Mouse (Mus musculus) midbrain, embryonic 11.5 days (tissue): ENCODE results near the gene Cd320. TPM values are rescaled to one million over a fixed set of nuclear protein-coding genes. Genes with fewer than 3 reads are reported as not detected.
"Not testable (repeated sequence)": the region's sequence is repeated elsewhere in the genome, so short reads cannot be mapped to it uniquely, and the experiment has no call there.

Experiments
- ATAC-seq: fragments of 200-750 bp; cut with Nextera tagmentation; 2 replicates; pipeline ENCODE4 v1.8.0; 2017; ENCODE audit warnings: moderate TSS enrichment, moderate library complexity; ENCODE audit not compliant: low FRiP score
- DNase-seq: peaks from one replicate; pipeline ENCODE4 v3.0.0; 2015; ENCODE audit warnings: low spot score; ENCODE audit errors: missing footprints
- H3K27ac ChIP-seq: fragments of 300-500 bp; sonication (generic); 2 replicates; pipeline ENCODE4 v1.5.1; 2014; ENCODE audit warnings: low read depth, low read length
- H3K27me3 ChIP-seq: fragments of 300-500 bp; sonication (generic); 2 replicates; pipeline ENCODE4 v1.6.1; 2014; ENCODE audit warnings: mild to moderate bottlenecking, low read length, moderate library complexity, mixed read lengths; ENCODE audit not compliant: control insufficient read depth, insufficient read depth
- H3K36me3 ChIP-seq: fragments of 300-500 bp; sonication (generic); 2 replicates; pipeline ENCODE4 v1.6.1; 2014; ENCODE audit warnings: mild to moderate bottlenecking, low read length, moderate library complexity, mixed read lengths; ENCODE audit not compliant: control insufficient read depth, insufficient read depth
- H3K4me1 ChIP-seq: fragments of 300-500 bp; sonication (generic); 2 replicates; pipeline ENCODE4 v1.6.1; 2014; ENCODE audit warnings: low read length; ENCODE audit not compliant: control insufficient read depth, insufficient read depth
- H3K4me2 ChIP-seq: fragments of 300-500 bp; sonication (generic); 2 replicates; pipeline ENCODE4 v1.6.1; 2014; ENCODE audit warnings: mild to moderate bottlenecking, moderate library complexity
- H3K4me3 ChIP-seq: fragments of 300-500 bp; sonication (generic); 2 replicates; pipeline ENCODE4 v1.5.1; 2014; ENCODE audit warnings: low read depth, low read length
- H3K9ac ChIP-seq: fragments of 300-500 bp; sonication (generic); 2 replicates; pipeline ENCODE4 v1.6.1; 2014; ENCODE audit warnings: low read length
- H3K9me3 ChIP-seq: fragments of 300-500 bp; sonication (generic); 2 replicates; pipeline ENCODE4 v1.6.1; 2016; ENCODE audit warnings: low read length; ENCODE audit not compliant: control insufficient read depth
- WGBS: fragments of 180-500 bp; shearing (Covaris S2); extraction: QIAGEN DNeasy Blood & Tissue Kit; methylation state at CpG from one replicate; pipeline ENCODE4 v1.1.7; 2014; 5-methylcytosine and 5-hydroxymethylcytosine counted together
- polyA plus RNA-seq: library from polyadenylated mRNA; unstranded; fragments of >200 nt; fragmentation: Nextera tagmentation; extraction: Ambion mirVana; gene quantifications from 2 replicates; pipeline ENCODE4 v1.2.1, GENCODE M21; 2014

Cd320 gene
- polyA plus RNA-seq, 1 experiment from 2014 or later = 70.5 TPM

- not testable (repeated sequence) for DNase-seq, H3K4me3 ChIP-seq, H3K9me3 ChIP-seq, H3K36me3 ChIP-seq, H3K27me3 ChIP-seq, H3K4me2 ChIP-seq, H3K4me1 ChIP-seq, ATAC-seq, H3K27ac ChIP-seq
- 0 out of 2 replicates have a peak overlapping the region, but pooled peaks have one; percentile 2 for H3K9ac ChIP-seq
Measured at GRCm38 (mm10) chr17:33888230-33888629, 45.3 kb downstream of the Cd320 start.

GRCm38 (mm10) chr17:33889941-33890532 is 47.1 kb downstream of the Cd320 start:
- H3K27ac ChIP-seq = peak overlapping the region; percentile 30; the same call in 1 of the 2 replicates
- not testable (repeated sequence) for H3K27me3 ChIP-seq, H3K36me3 ChIP-seq, H3K4me1 ChIP-seq, H3K9me3 ChIP-seq, ATAC-seq
- WGBS = under 1% methylated on average over 40 of the region's 44 CpGs
- H3K4me2 ChIP-seq = peak overlapping the region; percentile 58
- H3K4me3 ChIP-seq = peak overlapping the region; percentile 67
- DNase-seq = peak; percentile 90
- H3K9ac ChIP-seq = peak overlapping the region; percentile 71

GRCm38 (mm10) chr17:33890533-33891059 is 47.7 kb downstream of the Cd320 start, which contains the start of gene Kifc1:
Gene Kifc1 (minus strand): TSS chr17:33890661.
- Histone ChIP-seq H3K9me3 (no peaks in the 10 kb centered on the region), H3K4me2 (peak within 1 kb of the TSS; percentile 58), H3K9ac (peak within 1 kb of the TSS; percentile 71), H3K4me3 (peak within 1 kb of the TSS; percentile 67), H3K36me3 (no peaks in the 10 kb centered on the region; the same call in 1 of the 2 replicates), H3K27ac (peak within 1 kb of the TSS; percentile 30; the same call in 1 of the 2 replicates), H3K27me3 (no peaks in the 10 kb centered on the region), H3K4me1 (peaks cover 9% of the 10 kb centered on the region)
- ATAC-seq (peak; percentile 98), DNase-seq (peak; percentile 100)
- WGBS = 1% methylated on average over 48 of the region's 49 CpGs

- DNase-seq (no peak), ATAC-seq (no peak)
- Histone ChIP-seq H3K27ac (no peak overlapping the region), H3K36me3 (no peaks in the 10 kb centered on the region), H3K4me2 (no peak overlapping the region), H3K9ac (no peak overlapping the region), H3K27me3 (no peaks in the 10 kb centered on the region), H3K9me3 (no peaks in the 10 kb centered on the region), H3K4me3 (no peak overlapping the region), H3K4me1 (peaks cover 9% of the 10 kb centered on the region)
- 64% methylated on average over 2 of the region's 2 CpGs for WGBS
Measured at GRCm38 (mm10) chr17:33891357-33891756, 48.5 kb downstream of the Cd320 start.

GRCm38 (mm10) chr17:33891892-33892291 is 49.0 kb downstream of the Cd320 start:
- 71% methylated on average over 6 of the region's 6 CpGs for WGBS
- not testable (repeated sequence) for H3K4me2 ChIP-seq

GRCm38 (mm10) chr17:33892429-33892828 is 49.5 kb downstream of the Cd320 start:
- H3K4me3 ChIP-seq = no peak overlapping the region
- H3K9ac ChIP-seq = no peak overlapping the region
- no peaks in the 10 kb centered on the region for H3K9me3 ChIP-seq
- ATAC-seq (no peak), DNase-seq (no peak)
- H3K36me3 ChIP-seq = no peaks in the 10 kb centered on the region
- no peak overlapping the region for H3K4me2 ChIP-seq
- H3K27me3 ChIP-seq = no peaks in the 10 kb centered on the region
- H3K4me1 ChIP-seq = peaks cover 9% of the 10 kb centered on the region
- H3K27ac ChIP-seq = no peak overlapping the region
- 12% methylated on average over 7 of the region's 7 CpGs for WGBS

More at GRCm38 (mm10) chr17:33891892-33892291, 49.0 kb downstream of the Cd320 start:
- not testable (repeated sequence) for H3K4me3 ChIP-seq, H3K9ac ChIP-seq, H3K4me1 ChIP-seq, H3K27ac ChIP-seq, H3K9me3 ChIP-seq, H3K27me3 ChIP-seq, ATAC-seq, H3K36me3 ChIP-seq, DNase-seq

- H3K36me3 ChIP-seq, DNase-seq, ATAC-seq, H3K4me3 ChIP-seq, H3K9ac ChIP-seq, H3K4me1 ChIP-seq, H3K4me2 ChIP-seq, H3K27ac ChIP-seq, H3K9me3 ChIP-seq, H3K27me3 ChIP-seq: not testable (repeated sequence)
- 76% methylated on average over 4 of the region's 4 CpGs for WGBS
Measured at GRCm38 (mm10) chr17:33893011-33893410, 50.1 kb downstream of the Cd320 start.

GRCm38 (mm10) chr17:33897114-33897794 is 54.4 kb downstream of the Cd320 start:
- no peak overlapping the region for H3K9ac ChIP-seq
- ATAC-seq = no peak
- H3K27ac ChIP-seq = no peak overlapping the region
- no peak overlapping the region for H3K4me2 ChIP-seq
- DNase-seq = peak; percentile 82
- H3K4me1 ChIP-seq = no peaks in the 10 kb centered on the region
- H3K36me3 ChIP-seq = no peaks in the 10 kb centered on the region
- WGBS = 45% methylated on average over 6 of the region's 6 CpGs
- no peaks in the 10 kb centered on the region for H3K9me3 ChIP-seq
- H3K27me3 ChIP-seq = no peaks in the 10 kb centered on the region
- H3K4me3 ChIP-seq = no peak overlapping the region

- WGBS = 86% methylated on average over 4 of the region's 4 CpGs
- not testable (repeated sequence) for H3K4me2 ChIP-seq, H3K4me1 ChIP-seq, DNase-seq, H3K36me3 ChIP-seq, H3K9me3 ChIP-seq, ATAC-seq, H3K27ac ChIP-seq, H3K9ac ChIP-seq, H3K4me3 ChIP-seq, H3K27me3 ChIP-seq
Measured at GRCm38 (mm10) chr17:33898193-33898592, 55.3 kb downstream of the Cd320 start.
